Mouse (Mus musculus) liver, adult 2 months (tissue): ENCODE measurements around the gene Rasd2.

Source experiments
- CTCF ChIP-seq: fragments of 200-500 bp; IDR thresholded peaks from 2 replicates; pipeline ENCODE4 v1.5.1; 2011; ENCODE audit warnings: low read depth, low read length, control low read depth
- POLR2A ChIP-seq: fragments of 200-500 bp; IDR thresholded peaks from 2 replicates; pipeline ENCODE4 v1.6.1; 2011; ENCODE audit warnings: low read length, control low read depth; ENCODE audit not compliant: insufficient read depth; ENCODE audit errors: extremely low read depth

GRCm38 (mm10) chr8:75222665-75223064, 8.9 kb downstream of the Rasd2 start:
- TF ChIP-seq CTCF (no peak), POLR2A (no peak)
